Mouse (Mus musculus) liver, embryonic 16.5 days (tissue): ENCODE measurements at regions not wholly inside any gene's neighbourhood (a gene's known extent, or its start where the extent isn't known, plus 50 kb on each side); places are given as distances from the start of the nearest gene placed in this dataset.

Experiments
- ATAC-seq: fragments of 200-750 bp; cut with Nextera tagmentation; 2 replicates; pipeline ENCODE4 v1.8.0; 2017; ENCODE audit warnings: low read depth, mild to moderate bottlenecking, moderate number of reproducible peaks, moderate library complexity
- H3K27ac ChIP-seq: fragments of 300-500 bp; sonication (generic); 2 replicates; pipeline ENCODE4 v1.5.1; 2014; ENCODE audit warnings: mild to moderate bottlenecking, low read length
- H3K27me3 ChIP-seq: fragments of 300-500 bp; sonication (generic); 2 replicates; pipeline ENCODE4 v1.6.1; 2014; ENCODE audit warnings: low read depth, low read length, mixed read lengths; ENCODE audit not compliant: control insufficient read depth, insufficient read depth
- H3K36me3 ChIP-seq: fragments of 300-500 bp; sonication (generic); 2 replicates; pipeline ENCODE4 v1.6.1; 2014; ENCODE audit warnings: mild to moderate bottlenecking; ENCODE audit not compliant: control insufficient read depth, insufficient read depth
- H3K4me1 ChIP-seq: fragments of 300-500 bp; sonication (generic); 2 replicates; pipeline ENCODE4 v1.6.1; 2014; ENCODE audit warnings: low read depth, low read length, mixed read lengths; ENCODE audit not compliant: control insufficient read depth
- H3K4me2 ChIP-seq: fragments of 300-500 bp; sonication (generic); 2 replicates; pipeline ENCODE4 v1.6.1; 2014; ENCODE audit warnings: low read depth, low read length, mixed read lengths
- H3K4me3 ChIP-seq: fragments of 300-500 bp; sonication (generic); 2 replicates; pipeline ENCODE4 v1.5.1; 2014; ENCODE audit warnings: low read depth, mild to moderate bottlenecking, low read length
- H3K9ac ChIP-seq: fragments of 300-500 bp; sonication (generic); 2 replicates; pipeline ENCODE4 v1.6.1; 2014; ENCODE audit warnings: low read depth, low read length
- H3K9me3 ChIP-seq: fragments of 300-500 bp; sonication (generic); replicated peaks from 2 replicates; pipeline ENCODE4 v1.6.1; 2016; ENCODE audit warnings: low read length; ENCODE audit not compliant: control insufficient read depth
- WGBS: fragments of 180-500 bp; shearing (Covaris S2); extraction: QIAGEN DNeasy Blood & Tissue Kit; methylation state at CpG from one replicate; pipeline ENCODE4 v1.1.7; 2014; ENCODE audit not compliant: insufficient replicate concordance; 5-methylcytosine and 5-hydroxymethylcytosine counted together

DNA sequence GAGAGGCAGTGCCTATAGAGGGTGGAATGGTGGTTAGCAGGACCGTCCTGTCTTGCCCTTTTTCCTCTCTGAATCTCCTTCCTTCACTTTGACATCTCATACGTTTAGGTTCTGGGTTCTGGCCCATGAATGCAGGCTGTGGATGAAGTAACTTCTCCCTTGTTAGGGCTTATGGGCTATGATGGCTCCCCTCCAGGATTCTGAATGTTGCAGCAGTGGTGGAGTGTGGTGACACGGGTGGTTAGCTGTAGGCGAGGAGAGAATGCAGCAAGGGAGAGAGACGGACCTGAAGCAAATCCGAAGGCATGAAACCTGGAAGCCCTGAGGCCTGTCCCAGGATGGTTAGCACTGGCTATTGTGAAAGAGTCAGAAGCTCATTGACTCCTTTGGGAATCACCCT, 204.4 kb upstream of the Gm5148 start:
- no peaks in the 10 kb centered on the region for H3K4me1 ChIP-seq
- no peak overlapping the region for H3K4me3 ChIP-seq
- H3K9me3 ChIP-seq, result no peaks in the 10 kb centered on the region
- H3K27me3 ChIP-seq, result no peaks in the 10 kb centered on the region
- WGBS, result 58% methylated on average over 6 of the region's 6 CpGs
- H3K36me3 ChIP-seq, result no peaks in the 10 kb centered on the region
- no peak overlapping the region for H3K4me2 ChIP-seq
- H3K9ac ChIP-seq, result no peak overlapping the region
- H3K27ac ChIP-seq, result no peak overlapping the region
- no peak for ATAC-seq

DNA sequence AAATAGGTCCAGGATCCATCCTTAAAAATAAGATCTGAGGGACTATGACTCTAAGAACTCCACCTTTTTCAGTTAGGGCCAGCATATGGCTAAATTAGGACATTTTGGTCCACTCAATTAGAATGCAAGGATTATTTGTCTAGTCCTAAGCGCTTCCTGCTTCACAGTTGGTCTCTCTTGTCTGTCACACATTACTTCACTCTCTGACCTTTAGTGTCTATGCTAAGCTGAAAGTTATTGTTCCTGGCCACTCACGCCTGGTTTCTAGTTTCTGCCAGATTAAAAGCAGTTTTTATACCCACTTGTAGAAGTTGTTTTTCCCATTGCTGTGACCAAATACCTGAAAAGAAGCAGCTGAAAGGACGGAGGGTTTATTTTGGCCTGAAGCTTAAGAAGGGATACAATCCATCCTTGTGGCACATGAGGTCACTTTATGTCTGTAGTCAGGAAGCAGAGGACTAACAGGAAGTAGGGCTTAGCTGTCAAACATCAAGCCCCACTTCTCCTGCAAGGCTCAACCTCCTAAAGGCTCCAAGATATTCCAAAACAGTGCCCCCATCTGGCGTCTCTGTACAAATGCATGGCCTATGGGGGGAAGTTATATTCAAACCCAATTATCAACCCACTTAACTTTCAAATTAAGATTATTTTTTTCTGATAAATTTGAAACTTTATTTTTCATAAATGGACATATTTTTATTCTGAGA, 195.3 kb upstream of the Gm5148 start:
- Histone ChIP-seq H3K36me3 (no peaks in the 10 kb centered on the region), H3K27ac (no peak overlapping the region), H3K9me3 (no peaks in the 10 kb centered on the region), H3K9ac (no peak overlapping the region), H3K27me3 (no peaks in the 10 kb centered on the region), H3K4me2 (no peak overlapping the region), H3K4me1 (no peaks in the 10 kb centered on the region; the same call in 1 of the 2 replicates), H3K4me3 (no peak overlapping the region)
- WGBS, result 56% methylated on average over 4 of the region's 4 CpGs
- ATAC-seq, result no peak

DNA sequence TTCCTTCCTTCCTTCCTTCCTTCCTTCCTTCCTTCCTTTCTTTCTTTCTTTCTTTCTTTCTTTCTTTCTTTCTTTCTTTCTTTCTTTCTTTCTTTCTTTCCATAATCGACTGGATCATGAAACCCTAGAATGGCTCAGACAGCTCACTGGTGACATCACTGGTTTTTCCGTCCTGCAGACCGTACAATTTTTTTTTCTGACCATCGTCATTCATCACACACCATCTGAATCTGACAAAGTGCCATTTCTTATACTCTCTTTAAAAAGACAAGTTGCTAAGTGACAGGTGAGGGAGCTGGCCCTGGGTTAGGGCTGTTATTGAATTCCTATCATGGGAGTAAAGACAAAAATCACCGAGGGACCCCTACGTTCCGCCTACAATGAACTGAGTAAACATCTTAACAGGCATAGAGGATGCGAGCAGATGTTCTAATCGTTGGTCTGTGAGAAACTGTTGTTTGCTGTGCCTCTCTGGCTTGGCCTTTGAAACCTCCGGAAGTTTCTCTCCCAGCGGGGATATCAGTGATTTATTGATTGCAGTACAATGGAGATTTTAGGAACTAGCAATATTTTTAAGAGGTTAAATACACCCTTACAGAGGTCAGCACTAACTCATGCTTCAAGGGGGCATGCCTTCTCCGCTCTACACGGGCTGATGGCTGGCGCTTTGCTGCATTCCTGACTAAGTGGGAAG, 192.6 kb upstream of the Gm5148 start:
- Histone ChIP-seq H3K36me3 (no peaks in the 10 kb centered on the region), H3K4me3 (no peak overlapping the region), H3K27ac (no peak overlapping the region), H3K27me3 (no peaks in the 10 kb centered on the region), H3K4me1 (no peaks in the 10 kb centered on the region; the same call in 1 of the 2 replicates), H3K9ac (no peak overlapping the region), H3K9me3 (no peaks in the 10 kb centered on the region), H3K4me2 (no peak overlapping the region)
- no peak for ATAC-seq
- 51% methylated on average over 14 of the region's 14 CpGs for WGBS

DNA sequence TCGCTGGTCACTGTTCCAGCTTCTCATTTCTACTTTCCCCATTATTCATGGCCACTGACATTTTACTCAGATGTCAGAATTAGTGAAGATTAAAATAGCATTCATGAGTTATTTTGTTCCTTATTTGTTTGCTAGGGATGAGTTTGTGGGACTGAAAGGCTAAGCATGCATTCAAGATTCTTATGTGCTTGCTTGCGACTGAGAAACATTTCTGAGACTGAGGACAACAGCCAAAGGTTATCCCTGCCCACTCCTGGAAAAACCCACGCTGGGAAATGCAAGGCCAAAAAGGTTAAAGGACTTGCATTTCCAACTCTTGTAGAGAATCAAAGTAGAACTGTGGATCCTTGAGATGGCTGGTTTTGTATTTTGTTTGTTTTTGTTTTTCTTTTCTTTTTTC, 192.0 kb upstream of the Gm5148 start:
- H3K4me1 ChIP-seq, result no peaks in the 10 kb centered on the region; the same call in 1 of the 2 replicates
- H3K9me3 ChIP-seq, result no peaks in the 10 kb centered on the region
- no peaks in the 10 kb centered on the region for H3K27me3 ChIP-seq
- no peak overlapping the region for H3K27ac ChIP-seq
- H3K36me3 ChIP-seq, result no peaks in the 10 kb centered on the region
- WGBS, result 50% methylated on average over 3 of the region's 3 CpGs
- H3K9ac ChIP-seq, result no peak overlapping the region
- no peak overlapping the region for H3K4me2 ChIP-seq
- H3K4me3 ChIP-seq, result no peak overlapping the region
- ATAC-seq, result no peak

DNA sequence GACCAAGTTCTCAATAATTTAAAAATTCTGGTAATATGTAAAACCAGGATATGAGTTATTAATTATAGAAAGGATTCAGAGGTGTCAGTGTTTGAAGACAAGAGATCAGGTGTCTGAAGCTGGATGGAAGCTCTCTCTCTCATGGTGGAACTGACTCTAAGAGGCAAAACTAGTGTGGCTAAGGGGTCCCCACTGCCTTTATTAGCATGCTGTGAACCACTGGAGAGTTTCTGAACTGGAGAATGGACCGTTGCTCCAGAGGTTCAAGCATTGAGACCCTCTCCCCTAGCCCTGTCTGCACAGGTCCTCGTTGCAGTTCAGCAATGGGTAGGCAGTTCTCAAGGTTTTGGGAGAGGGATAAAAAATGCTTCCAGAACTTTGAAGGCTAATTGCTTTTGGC, 191.4 kb upstream of the Gm5148 start:
- H3K36me3 ChIP-seq, result no peaks in the 10 kb centered on the region
- no peak overlapping the region for H3K27ac ChIP-seq
- H3K9me3 ChIP-seq, result no peaks in the 10 kb centered on the region
- H3K9ac ChIP-seq, result no peak overlapping the region
- 47% methylated on average over 2 of the region's 2 CpGs for WGBS
- ATAC-seq, result no peak
- H3K4me1 ChIP-seq, result no peaks in the 10 kb centered on the region; the same call in 1 of the 2 replicates
- no peaks in the 10 kb centered on the region for H3K27me3 ChIP-seq
- no peak overlapping the region for H3K4me3 ChIP-seq
- H3K4me2 ChIP-seq, result no peak overlapping the region

DNA sequence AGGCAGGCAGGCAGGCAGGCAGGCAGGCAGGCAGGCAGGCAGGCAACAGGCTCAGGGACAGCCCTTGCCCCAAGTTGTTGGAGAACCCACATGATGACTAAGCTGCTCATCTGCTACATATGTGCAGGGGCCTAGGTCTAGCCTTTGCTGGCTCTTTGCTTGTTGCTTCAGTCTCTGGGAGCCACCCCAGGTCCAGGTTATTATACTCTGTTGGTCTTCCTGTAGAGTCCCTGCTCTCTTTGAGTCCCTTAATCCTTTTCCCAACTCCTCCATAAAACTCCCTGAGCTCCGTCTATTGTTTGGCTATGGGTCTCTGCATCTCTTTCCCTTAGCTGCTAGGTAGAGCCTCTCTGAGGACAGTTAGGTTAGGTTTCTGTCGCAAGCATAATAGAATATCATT, 189.8 kb upstream of the Gm5148 start:
- no peaks in the 10 kb centered on the region for H3K9me3 ChIP-seq
- no peaks in the 10 kb centered on the region for H3K27me3 ChIP-seq
- H3K9ac ChIP-seq, result no peak overlapping the region
- H3K4me1 ChIP-seq, result no peaks in the 10 kb centered on the region; the same call in 1 of the 2 replicates
- no peak for ATAC-seq
- H3K4me2 ChIP-seq, result no peak overlapping the region
- H3K4me3 ChIP-seq, result no peak overlapping the region
- H3K36me3 ChIP-seq, result no peaks in the 10 kb centered on the region
- 61% methylated on average over 2 of the region's 2 CpGs for WGBS
- H3K27ac ChIP-seq, result no peak overlapping the region

DNA sequence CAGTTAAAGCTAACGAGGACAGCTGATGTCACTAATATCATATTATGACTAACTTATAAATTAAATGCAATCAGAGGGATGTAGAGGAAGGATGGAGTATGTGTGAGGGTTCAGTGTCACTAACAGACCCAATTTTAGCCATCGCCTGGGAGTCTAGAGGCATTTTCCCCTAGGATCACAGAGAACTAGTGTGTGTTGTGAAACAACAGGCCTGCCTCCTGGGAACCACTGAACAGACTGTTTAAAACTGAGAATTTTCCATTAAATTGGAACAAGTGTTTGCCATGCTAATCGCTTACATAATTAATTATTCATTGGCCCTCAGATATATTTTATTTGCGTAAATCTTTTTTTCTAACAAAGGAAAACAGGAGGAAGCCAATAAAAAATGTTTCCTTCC, 185.5 kb upstream of the Gm5148 start:
- no peak overlapping the region for H3K4me2 ChIP-seq
- no peak overlapping the region for H3K4me3 ChIP-seq
- H3K27me3 ChIP-seq, result no peaks in the 10 kb centered on the region
- no peak for ATAC-seq
- 61% methylated on average over 4 of the region's 4 CpGs for WGBS
- no peaks in the 10 kb centered on the region for H3K9me3 ChIP-seq
- no peaks in the 10 kb centered on the region; the same call in 1 of the 2 replicates for H3K4me1 ChIP-seq
- no peak overlapping the region for H3K27ac ChIP-seq
- no peak overlapping the region for H3K9ac ChIP-seq
- H3K36me3 ChIP-seq, result no peaks in the 10 kb centered on the region

DNA sequence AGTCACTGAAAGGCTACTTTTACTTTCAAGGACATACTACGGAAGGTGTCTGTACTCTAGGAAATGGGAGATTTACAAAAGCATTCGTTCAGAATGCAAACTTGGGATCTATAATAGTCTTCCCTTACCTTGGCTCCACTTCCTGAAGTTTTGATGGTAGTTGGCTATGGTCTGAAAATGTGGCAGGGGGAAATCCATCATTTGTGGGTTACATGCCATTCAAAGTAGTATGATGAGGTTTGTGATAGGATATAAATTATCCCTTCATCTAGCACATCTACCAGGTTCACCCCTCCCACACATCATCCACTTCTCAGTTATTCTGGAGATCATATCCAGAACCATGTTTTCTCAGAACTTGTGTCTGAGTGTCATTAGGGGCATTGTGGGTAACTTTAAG, 184.7 kb upstream of the Gm5148 start:
- H3K9ac ChIP-seq, result no peak overlapping the region
- no peak overlapping the region for H3K4me2 ChIP-seq
- H3K4me1 ChIP-seq, result no peaks in the 10 kb centered on the region; the same call in 1 of the 2 replicates
- no peak overlapping the region for H3K4me3 ChIP-seq
- H3K27me3 ChIP-seq, result no peaks in the 10 kb centered on the region
- H3K36me3 ChIP-seq, result no peaks in the 10 kb centered on the region
- H3K9me3 ChIP-seq, result no peaks in the 10 kb centered on the region
- no peak overlapping the region for H3K27ac ChIP-seq
- 53% methylated on average over 2 of the region's 2 CpGs for WGBS
- ATAC-seq, result no peak

DNA sequence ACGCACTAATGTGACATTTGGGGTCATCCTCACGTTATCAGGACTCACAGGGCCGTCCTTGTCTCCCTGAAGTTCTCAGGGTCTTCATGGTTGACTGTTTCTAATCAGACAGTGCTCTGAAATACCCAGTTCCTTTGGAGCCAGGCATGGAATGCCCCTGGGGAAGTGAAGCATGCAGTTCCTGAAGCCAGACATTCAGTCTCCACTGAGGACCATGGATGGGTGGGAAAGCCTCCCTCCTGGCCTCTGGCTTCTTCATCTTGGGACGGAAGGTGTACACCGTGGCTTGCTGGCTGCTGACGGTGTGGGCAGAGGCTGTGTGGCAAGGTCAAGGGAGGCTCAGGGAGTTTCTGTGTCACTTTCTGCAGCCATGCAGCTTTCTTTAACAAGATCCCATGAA, 184.2 kb upstream of the Gm5148 start:
- Histone ChIP-seq H3K9me3 (no peaks in the 10 kb centered on the region), H3K27me3 (no peaks in the 10 kb centered on the region), H3K4me2 (no peak overlapping the region), H3K27ac (peak overlapping the region; percentile 55), H3K4me1 (no peaks in the 10 kb centered on the region; the same call in 1 of the 2 replicates), H3K9ac (no peak overlapping the region), H3K36me3 (no peaks in the 10 kb centered on the region), H3K4me3 (no peak overlapping the region)
- ATAC-seq, result no peak
- 63% methylated on average over 6 of the region's 6 CpGs for WGBS
